Mouse (Mus musculus) spleen, embryonic (tissue): ENCODE data around the gene Susd2.

Source experiments
- CTCF ChIA-PET: fragments of 350-600 bp; sonication (Branson Sonifier 250); formaldehyde crosslinking; loops from one replicate; lab custom pipeline; 2022; lab: Charles Lee

The Susd2 gene

GRCm38 (mm10) chr10:75657165-75657564, 13.4 kb upstream of the Susd2 start:
- CTCF ChIA-PET, result interaction anchor here (0.6 kb wide), 1 partner anchor 269 kb away, joined by 3 read pairs; no protein-coding TSS in a partner anchor

GRCm38 (mm10) chr10:75654053-75654452, 10.2 kb upstream of the Susd2 start:
- CTCF ChIA-PET, result no interaction called here

- CTCF ChIA-PET, result no interaction called here
Measured at GRCm38 (mm10) chr10:75651381-75652068, 7.7 kb upstream of the Susd2 start.

GRCm38 (mm10) chr10:75650306-75650902, 6.6 kb upstream of the Susd2 start:
- CTCF ChIA-PET, result interaction anchor here (0.7 kb wide), 1 partner anchor 570 kb away, joined by 6 read pairs; no protein-coding TSS in a partner anchor

- CTCF ChIA-PET, result interaction anchor here (0.7 kb wide), 1 partner anchor 569 kb away, joined by 6 read pairs; no protein-coding TSS in a partner anchor
Measured at GRCm38 (mm10) chr10:75649406-75649995, 5.7 kb upstream of the Susd2 start.

GRCm38 (mm10) chr10:75649001-75649400, 5.2 kb upstream of the Susd2 start:
- CTCF ChIA-PET, result no interaction called here

- CTCF ChIA-PET, result interaction anchor here (0.6 to 0.7 kb wide), 2 partner anchors 56 to 176 kb away, joined by 3 to 5 read pairs; no protein-coding TSS in a partner anchor
Measured at GRCm38 (mm10) chr10:75648091-75648490, 4.3 kb upstream of the Susd2 start.

GRCm38 (mm10) chr10:75647362-75647761, 3.6 kb upstream of the Susd2 start:
- CTCF ChIA-PET, result interaction anchor here (0.7 kb wide), 1 partner anchor 55 kb away, joined by 3 read pairs; no protein-coding TSS in a partner anchor

- CTCF ChIA-PET, result no interaction called here
Measured at GRCm38 (mm10) chr10:75646406-75646805, 2.6 kb upstream of the Susd2 start.

GRCm38 (mm10) chr10:75645616-75646015, 1.8 kb upstream of the Susd2 start:
- CTCF ChIA-PET, result no interaction called here

- CTCF ChIA-PET, result no interaction called here
Measured at GRCm38 (mm10) chr10:75642891-75643290, 917 bp downstream of the Susd2 start.

GRCm38 (mm10) chr10:75642436-75642835, 1.4 kb downstream of the Susd2 start:
- CTCF ChIA-PET, result no interaction called here

- CTCF ChIA-PET, result no interaction called here
Measured at GRCm38 (mm10) chr10:75641721-75642222, 2.0 kb downstream of the Susd2 start.

- CTCF ChIA-PET, result no interaction called here
Measured at GRCm38 (mm10) chr10:75637711-75638110, 6.1 kb downstream of the Susd2 start.

GRCm38 (mm10) chr10:75636084-75636786, 7.6 kb downstream of the Susd2 start:
- CTCF ChIA-PET, result interaction anchor here (0.6 to 2.3 kb wide), 5 partner anchors 8 to 52 kb away, joined by 3 to 29 read pairs (median 3); partner anchors contain the start of gene Ggt5

GRCm38 (mm10) chr10:75635693-75636055, 8.1 kb downstream of the Susd2 start:
- CTCF ChIA-PET, result interaction anchor here (0.6 to 2.3 kb wide), 4 partner anchors 9 to 49 kb away, joined by 3 to 29 read pairs (median 3); partner anchors contain the start of gene Ggt5

GRCm38 (mm10) chr10:75635019-75635692, 8.7 kb downstream of the Susd2 start:
- CTCF ChIA-PET, result interaction anchor here (0.7 to 2.3 kb wide), 4 partner anchors 46 to 207 kb away, joined by 3 to 29 read pairs (median 5); partner anchors contain the start of gene Ggt5

- CTCF ChIA-PET, result interaction anchor here (0.7 to 2.3 kb wide), 3 partner anchors 48 to 206 kb away, joined by 3 to 29 read pairs (median 7); no protein-coding TSS in a partner anchor
Measured at GRCm38 (mm10) chr10:75634610-75635009, 9.2 kb downstream of the Susd2 start.

GRCm38 (mm10) chr10:75633576-75634139, 10.2 kb downstream of the Susd2 start:
- CTCF ChIA-PET, result interaction anchor here (1.7 kb wide), 1 partner anchor 48 kb away, joined by 5 read pairs; no protein-coding TSS in a partner anchor

GRCm38 (mm10) chr10:75633048-75633447, 10.8 kb downstream of the Susd2 start:
- CTCF ChIA-PET, result interaction anchor here (0.5 to 1.7 kb wide), 4 partner anchors 33 to 132 kb away, joined by 5 to 9 read pairs (median 6); partner anchors contain the start of gene Cabin1
